Mouse (Mus musculus) G1E (cell line): ENCODE measurements at regions not wholly inside any gene's neighbourhood (a gene's known extent, or its start where the extent isn't known, plus 50 kb on each side); places are given as distances from the start of the nearest gene placed in this dataset.

ENCODE experiments used
- CTCF ChIP-seq: IDR thresholded peaks from 2 replicates; pipeline ENCODE4 v1.5.1; 2012; ENCODE audit warnings: low read depth, low read length, inconsistent platforms, mixed read lengths
- GATA1 ChIP-seq: IDR thresholded peaks from 2 replicates; pipeline ENCODE4 v1.6.1; 2012; ENCODE audit warnings: borderline replicate concordance, low read length, inconsistent platforms, mixed read lengths
- TAL1 ChIP-seq: conservative IDR thresholded peaks from 2 replicates; pipeline ENCODE4 v1.6.1; 2012; ENCODE audit warnings: low read depth, low read length, inconsistent platforms, mixed read lengths

DNA sequence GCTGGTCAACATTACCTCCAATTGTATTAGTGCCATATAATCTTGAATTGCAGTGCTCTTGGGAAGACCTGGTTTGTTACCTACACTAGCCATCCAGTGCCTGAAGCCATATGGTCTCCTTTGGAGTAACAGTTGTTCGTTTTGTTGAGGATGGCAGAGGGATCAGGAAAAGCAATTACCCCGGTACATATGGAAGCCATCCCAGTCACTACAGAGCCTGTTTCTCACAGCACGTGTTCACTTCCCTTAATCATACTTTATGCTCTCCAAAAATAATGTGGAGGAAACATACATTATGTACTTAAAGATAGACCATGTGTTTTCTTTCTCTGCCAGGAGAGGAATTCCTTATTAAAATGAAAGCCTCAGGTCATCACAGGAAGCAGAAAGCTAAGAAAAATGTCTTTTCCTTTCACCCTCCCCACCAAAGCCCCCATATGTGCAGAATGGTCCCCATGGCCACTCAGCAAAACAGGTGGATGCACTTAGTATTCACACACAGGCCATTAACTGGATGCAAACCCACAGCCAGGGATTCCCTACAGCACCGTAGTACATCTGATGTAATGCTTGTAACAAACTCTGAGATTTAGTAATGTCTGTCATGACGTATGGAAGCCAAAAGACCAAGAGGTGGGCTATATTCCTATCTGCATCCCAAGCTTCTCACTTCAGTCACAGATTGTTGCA lies 397.4 kb upstream of the Mctp2 start:
- TF ChIP-seq CTCF: no peak
- no peak for TF ChIP-seq GATA1
- no peak for TF ChIP-seq TAL1
